Mouse (Mus musculus) stomach, embryonic 15.5 days (tissue): Measurements from ENCODE around the gene Lhpp. TPM values are rescaled to one million over a fixed set of nuclear protein-coding genes. Genes with fewer than 3 reads are reported as not detected.

Experiments
- ATAC-seq: fragments of 200-750 bp; cut with Nextera tagmentation; 2 replicates; pipeline ENCODE4 v1.8.0; 2017; ENCODE audit warnings: low read depth, moderate number of reproducible peaks, moderate TSS enrichment; ENCODE audit not compliant: insufficient read depth, low FRiP score
- H3K27ac ChIP-seq: fragments of 300-500 bp; sonication (generic); 2 replicates; pipeline ENCODE4 v1.5.1; 2015; ENCODE audit warnings: mild to moderate bottlenecking, inconsistent platforms
- H3K27me3 ChIP-seq: fragments of 300-500 bp; sonication (generic); replicated peaks from 2 replicates; pipeline ENCODE4 v1.6.1; 2015; ENCODE audit warnings: inconsistent platforms
- H3K36me3 ChIP-seq: fragments of 300-500 bp; sonication (generic); 2 replicates; pipeline ENCODE4 v1.6.1; 2015; ENCODE audit warnings: inconsistent platforms
- H3K4me1 ChIP-seq: fragments of 300-500 bp; sonication (generic); 2 replicates; pipeline ENCODE4 v1.6.1; 2015; ENCODE audit warnings: inconsistent platforms
- H3K4me2 ChIP-seq: fragments of 300-500 bp; sonication (generic); 2 replicates; pipeline ENCODE4 v1.6.1; 2015; ENCODE audit warnings: mild to moderate bottlenecking, inconsistent platforms
- H3K4me3 ChIP-seq: fragments of 300-500 bp; sonication (generic); replicated peaks from 2 replicates; pipeline ENCODE4 v1.5.1; 2015; ENCODE audit warnings: inconsistent platforms
- H3K9ac ChIP-seq: fragments of 300-500 bp; sonication (generic); 2 replicates; pipeline ENCODE4 v1.6.1; 2015; ENCODE audit warnings: inconsistent platforms
- H3K9me3 ChIP-seq: fragments of 300-500 bp; sonication (generic); 2 replicates; pipeline ENCODE4 v1.6.1; 2016; ENCODE audit warnings: inconsistent platforms
- WGBS: fragments of 180-500 bp; shearing (Covaris S2); methylation state at CpG from one replicate; pipeline ENCODE4 v1.1.7; 2015; 5-methylcytosine and 5-hydroxymethylcytosine counted together
- polyA plus RNA-seq: library from polyadenylated mRNA; unstranded; fragments of >200 nt; fragmentation: Nextera tagmentation; extraction: Ambion mirVana; gene quantifications from 2 replicates; pipeline ENCODE4 v1.2.1, GENCODE M21; 2015

Gene Lhpp
- polyA plus RNA-seq, 1 experiment from 2014 or later: 15.9 TPM

- Histone ChIP-seq H3K9me3 (no peaks in the 10 kb centered on the region), H3K27ac (peak overlapping the region; percentile 61), H3K4me1 (peaks cover 17% of the 10 kb centered on the region), H3K4me2 (no peak overlapping the region), H3K27me3 (no peaks in the 10 kb centered on the region), H3K9ac (no peak overlapping the region; the same call in 1 of the 2 replicates), H3K36me3 (no peaks in the 10 kb centered on the region), H3K4me3 (no peak overlapping the region)
- 56% methylated on average over 17 of the region's 17 CpGs for WGBS
- ATAC-seq: 0 out of 2 replicates have a peak, but pooled peaks have one; percentile 8
These were observed 125.8 kb downstream of the Lhpp start for GRCm38 (mm10) chr7:132736099-132736862.

GRCm38 (mm10) chr7:132738844-132739243 is 128.4 kb downstream of the Lhpp start:
- no peak overlapping the region for H3K4me3 ChIP-seq
- H3K36me3 ChIP-seq: no peaks in the 10 kb centered on the region
- no peaks in the 10 kb centered on the region for H3K9me3 ChIP-seq
- peaks cover 17% of the 10 kb centered on the region for H3K4me1 ChIP-seq
- WGBS: 87% methylated on average over 6 of the region's 6 CpGs
- H3K27ac ChIP-seq: no peak overlapping the region
- no peak overlapping the region for H3K4me2 ChIP-seq
- ATAC-seq: peak; percentile 71; the same call in 1 of the 2 replicates
- no peak overlapping the region for H3K9ac ChIP-seq
- no peaks in the 10 kb centered on the region for H3K27me3 ChIP-seq

- H3K9ac ChIP-seq: no peak overlapping the region
- 65% methylated on average over 6 of the region's 6 CpGs for WGBS
- no peak overlapping the region for H3K4me3 ChIP-seq
- no peaks in the 10 kb centered on the region for H3K36me3 ChIP-seq
- H3K9me3 ChIP-seq: no peaks in the 10 kb centered on the region
- no peaks in the 10 kb centered on the region for H3K27me3 ChIP-seq
- no peak overlapping the region for H3K4me2 ChIP-seq
- no peak for ATAC-seq
- no peak overlapping the region for H3K27ac ChIP-seq
- H3K4me1 ChIP-seq: peaks cover 15% of the 10 kb centered on the region
These were observed 129.4 kb downstream of the Lhpp start for GRCm38 (mm10) chr7:132739829-132740228.

- H3K36me3 ChIP-seq: no peaks in the 10 kb centered on the region
- H3K9ac ChIP-seq: no peak overlapping the region
- ATAC-seq: no peak
- H3K4me1 ChIP-seq: 0 out of 2 replicates have a peak, but pooled peaks cover 5% of the 10 kb centered on the region
- no peaks in the 10 kb centered on the region for H3K9me3 ChIP-seq
- H3K4me3 ChIP-seq: no peak overlapping the region
- H3K27ac ChIP-seq: no peak overlapping the region
- no peak overlapping the region for H3K4me2 ChIP-seq
- WGBS: 83% methylated on average over 5 of the region's 5 CpGs
- no peaks in the 10 kb centered on the region for H3K27me3 ChIP-seq
These were observed 132.5 kb downstream of the Lhpp start for GRCm38 (mm10) chr7:132742912-132743311.

- 67% methylated on average over 6 of the region's 6 CpGs for WGBS
- H3K36me3 ChIP-seq: no peaks in the 10 kb centered on the region
These were observed 136.7 kb downstream of the Lhpp start for GRCm38 (mm10) chr7:132747096-132747495.

GRCm38 (mm10) chr7:132748076-132748769 is 137.8 kb downstream of the Lhpp start:
- WGBS: 61% methylated on average over 3 of the region's 3 CpGs
- ATAC-seq: no peak
- H3K27ac ChIP-seq: peak overlapping the region; percentile 18; the same call in 1 of the 2 replicates

More at GRCm38 (mm10) chr7:132747096-132747495, 136.7 kb downstream of the Lhpp start:
- H3K9me3 ChIP-seq: no peaks in the 10 kb centered on the region
- H3K9ac ChIP-seq: no peak overlapping the region
- no peak overlapping the region for H3K4me2 ChIP-seq
- no peak for ATAC-seq
- H3K27me3 ChIP-seq: no peaks in the 10 kb centered on the region
- H3K4me3 ChIP-seq: no peak overlapping the region
- no peak overlapping the region for H3K27ac ChIP-seq
- H3K4me1 ChIP-seq: 0 out of 2 replicates have a peak, but pooled peaks cover 5% of the 10 kb centered on the region

GRCm38 (mm10) chr7:132749504-132749903 is 139.1 kb downstream of the Lhpp start:
- WGBS: 87% methylated on average over 11 of the region's 11 CpGs
- no peak for ATAC-seq
- no peaks in the 10 kb centered on the region for H3K36me3 ChIP-seq
- no peak overlapping the region for H3K27ac ChIP-seq
- H3K4me1 ChIP-seq: peaks cover 17% of the 10 kb centered on the region
- H3K9me3 ChIP-seq: no peaks in the 10 kb centered on the region
- no peak overlapping the region for H3K9ac ChIP-seq
- no peaks in the 10 kb centered on the region for H3K27me3 ChIP-seq
- H3K4me2 ChIP-seq: no peak overlapping the region
- H3K4me3 ChIP-seq: no peak overlapping the region

More at GRCm38 (mm10) chr7:132748076-132748769, 137.8 kb downstream of the Lhpp start:
- Histone ChIP-seq H3K36me3 (no peaks in the 10 kb centered on the region), H3K4me2 (no peak overlapping the region), H3K4me3 (no peak overlapping the region), H3K9ac (no peak overlapping the region), H3K9me3 (no peaks in the 10 kb centered on the region), H3K4me1 (0 out of 2 replicates have a peak, but pooled peaks cover 5% of the 10 kb centered on the region), H3K27me3 (no peaks in the 10 kb centered on the region)

- H3K9me3 ChIP-seq: no peaks in the 10 kb centered on the region
- H3K36me3 ChIP-seq: no peaks in the 10 kb centered on the region
- 59% methylated on average over 2 of the region's 2 CpGs for whole genome bisulfite sequencing
- H3K4me2 ChIP-seq: no peak overlapping the region
- no peak overlapping the region for H3K4me3 ChIP-seq
- ATAC-seq: no peak
- H3K9ac ChIP-seq: no peak overlapping the region
- H3K27me3 ChIP-seq: no peaks in the 10 kb centered on the region
- peaks cover 23% of the 10 kb centered on the region for H3K4me1 ChIP-seq
- H3K27ac ChIP-seq: no peak overlapping the region
These were observed 141.3 kb downstream of the Lhpp start for GRCm38 (mm10) chr7:132751716-132752115.

GRCm38 (mm10) chr7:132753518-132754388 is 143.3 kb downstream of the Lhpp start:
- Histone ChIP-seq H3K36me3 (peaks cover 2% of the 10 kb centered on the region; the same call in 1 of the 2 replicates), H3K4me3 (no peak overlapping the region), H3K9ac (no peak overlapping the region), H3K27ac (peak overlapping the region; percentile 23; the same call in 1 of the 2 replicates), H3K9me3 (no peaks in the 10 kb centered on the region), H3K4me1 (peaks cover 17% of the 10 kb centered on the region), H3K4me2 (no peak overlapping the region), H3K27me3 (no peaks in the 10 kb centered on the region)
- WGBS: 54% methylated on average over 4 of the region's 4 CpGs
- 0 out of 2 replicates have a peak, but pooled peaks have one; percentile 20 for ATAC-seq

- Histone ChIP-seq H3K4me2 (no peak overlapping the region), H3K36me3 (peaks cover 2% of the 10 kb centered on the region; the same call in 1 of the 2 replicates), H3K4me1 (peaks cover 17% of the 10 kb centered on the region), H3K9ac (no peak overlapping the region), H3K9me3 (no peaks in the 10 kb centered on the region), H3K27me3 (no peaks in the 10 kb centered on the region), H3K27ac (peak overlapping the region; percentile 23; the same call in 1 of the 2 replicates), H3K4me3 (no peak overlapping the region)
- ATAC-seq: peak; percentile 37; the same call in 1 of the 2 replicates
- WGBS: 54% methylated on average over 3 of the region's 3 CpGs
These were observed 143.9 kb downstream of the Lhpp start for GRCm38 (mm10) chr7:132754389-132754750.
